Mouse (Mus musculus) lung, postnatal 0 days (tissue): ENCODE results near the gene Gm10964.

Experiments
- CTCF ChIP-seq: IDR thresholded peaks from 2 replicates; pipeline ENCODE4 v1.5.1; 2016; ENCODE audit warnings: antibody characterized with exemption, mild to moderate bottlenecking
- EP300 ChIP-seq: IDR thresholded peaks from 2 replicates; pipeline ENCODE4 v1.6.1; 2016; ENCODE audit warnings: antibody characterized with exemption, mild to moderate bottlenecking, control low read depth

GRCm38 (mm10) chr3:103772846-103773245 lies 33.7 kb downstream of the Gm10964 start:
- no peak for TF ChIP-seq EP300
- no peak for TF ChIP-seq CTCF
